Mouse (Mus musculus) MEL (cell line): ENCODE data around the gene Mpl. TPM values are rescaled to one million over a fixed set of nuclear protein-coding genes. Genes with fewer than 3 reads are reported as not detected.

Experiments used
- DNase-seq: peaks from one replicate; pipeline ENCODE4 v3.0.0; 2011; ENCODE audit warnings: low read depth, low spot score
- H3K27ac ChIP-seq: 2 replicates; pipeline ENCODE4 v1.5.1; 2012; ENCODE audit warnings: low read depth, mild to moderate bottlenecking, control low read depth, low read length, moderate library complexity; ENCODE audit not compliant: control insufficient read depth
- H3K27me3 ChIP-seq, 2 experiments: fragments of 150-350 bp in 1 of 2; sonication (generic) in 1 of 2; 2 replicates each; pipeline ENCODE4 v1.6.1; 2012; ENCODE audit warnings: low read length in 2 of 2, mild to moderate bottlenecking in 2 of 2, improper control_type of control experiment in 1 of 2, moderate library complexity in 1 of 2; ENCODE audit not compliant: insufficient read depth in 2 of 2, control insufficient read depth in 1 of 2
- H3K36me3 ChIP-seq, 2 experiments: 2 replicates each; pipeline ENCODE4 v1.6.1; 2012 to 2014; ENCODE audit warnings: low read length in 2 of 2, improper control_type of control experiment in 1 of 2, inconsistent platforms in 1 of 2, mild to moderate bottlenecking in 1 of 2; ENCODE audit not compliant: insufficient read depth in 2 of 2, control insufficient read depth in 1 of 2
- H3K4me1 ChIP-seq, 2 experiments: fragments of 150-350 bp in 1 of 2; sonication (generic) in 1 of 2; 2 replicates each; pipeline ENCODE4 v1.6.1; 2012; ENCODE audit warnings: low read length in 2 of 2, improper control_type of control experiment in 1 of 2, mild to moderate bottlenecking in 1 of 2; ENCODE audit not compliant: insufficient read depth in 2 of 2, control insufficient read depth in 1 of 2
- H3K4me3 ChIP-seq, 2 experiments: fragments of 150-350 bp in 1 of 2; sonication (generic) in 1 of 2; 2 replicates each; pipeline ENCODE4 v1.5.1; 2012; ENCODE audit warnings: low read depth in 2 of 2, low read length in 2 of 2, mild to moderate bottlenecking in 2 of 2, moderate library complexity in 2 of 2, control low read depth in 1 of 2, improper control_type of control experiment in 1 of 2; ENCODE audit not compliant: control insufficient read depth in 1 of 2, insufficient read depth in 1 of 2
- H3K79me2 ChIP-seq: 2 replicates; pipeline ENCODE4 v1.6.1; 2012; ENCODE audit warnings: mild to moderate bottlenecking, low read length, moderate library complexity; ENCODE audit not compliant: control insufficient read depth, poor library complexity, insufficient read depth
- H3K9ac ChIP-seq: 2 replicates; pipeline ENCODE4 v1.6.1; 2012; ENCODE audit warnings: low read depth, mild to moderate bottlenecking, control low read depth, low read length, moderate library complexity; ENCODE audit not compliant: control insufficient read depth, poor library complexity, severe bottlenecking
- H3K9me3 ChIP-seq: fragments of 150-350 bp; sonication (generic); replicated peaks from 2 replicates; pipeline ENCODE4 v1.6.1; 2012; ENCODE audit warnings: mild to moderate bottlenecking, low read length, improper control_type of control experiment, moderate library complexity; ENCODE audit not compliant: insufficient read depth
- BHLHE40 ChIP-seq: IDR thresholded peaks from 2 replicates; pipeline ENCODE4 v1.6.1; 2012; ENCODE audit warnings: low read depth, mild to moderate bottlenecking, inconsistent platforms, low read length, improper control_type of control experiment, borderline replicate concordance
- CTCF ChIP-seq, 3 experiments: IDR thresholded peaks in 2 of 3; conservative IDR thresholded peaks in 1 of 3; 2 replicates each; pipeline ENCODE4 v1.5.1; 2011 to 2012; ENCODE audit warnings: low read length in 3 of 3, low read depth in 2 of 3, mild to moderate bottlenecking in 2 of 3, improper control_type of control experiment in 1 of 3, inconsistent platforms in 1 of 3, mixed read lengths in 1 of 3, moderate library complexity in 1 of 3; ENCODE audit not compliant: control insufficient read depth in 1 of 3, insufficient read depth in 1 of 3, poor library complexity in 1 of 3, severe bottlenecking in 1 of 3
- ELF1 ChIP-seq: IDR thresholded peaks from 2 replicates; pipeline ENCODE4 v1.6.1; 2014; ENCODE audit warnings: low read depth, mild to moderate bottlenecking, inconsistent platforms, low read length, improper control_type of control experiment, moderate library complexity
- ETS1 ChIP-seq: IDR thresholded peaks from 2 replicates; pipeline ENCODE4 v1.6.1; 2012; ENCODE audit warnings: low read depth, mild to moderate bottlenecking, inconsistent platforms, low read length, improper control_type of control experiment, moderate library complexity
- GABPA ChIP-seq: IDR thresholded peaks from 2 replicates; pipeline ENCODE4 v1.6.1; 2012; ENCODE audit warnings: low read depth, mild to moderate bottlenecking, inconsistent platforms, low read length, improper control_type of control experiment, moderate library complexity
- GATA1 ChIP-seq: IDR thresholded peaks from 2 replicates; pipeline ENCODE4 v1.6.1; 2011; ENCODE audit warnings: low read depth, low read length, improper control_type of control experiment
- KAT2A ChIP-seq: conservative IDR thresholded peaks from 2 replicates; pipeline ENCODE4 v1.6.1; 2012; ENCODE audit warnings: low read depth, low read length, improper control_type of control experiment, inconsistent platforms
- MAFK ChIP-seq: IDR thresholded peaks from 2 replicates; pipeline ENCODE4 v1.6.1; 2011; ENCODE audit warnings: low read depth, mild to moderate bottlenecking, low read length, improper control_type of control experiment, borderline replicate concordance
- MAZ ChIP-seq: IDR thresholded peaks from 2 replicates; pipeline ENCODE4 v1.6.1; 2012; ENCODE audit warnings: low read depth, mild to moderate bottlenecking, inconsistent platforms, low read length, improper control_type of control experiment
- MEF2A ChIP-seq: IDR thresholded peaks from 2 replicates; pipeline ENCODE4 v1.6.1; 2014; ENCODE audit warnings: low read depth, mild to moderate bottlenecking, inconsistent platforms, low read length, improper control_type of control experiment; ENCODE audit not compliant: poor library complexity, insufficient replicate concordance, severe bottlenecking; ENCODE audit errors: extremely low read depth
- MXI1 ChIP-seq: IDR thresholded peaks from 2 replicates; pipeline ENCODE4 v1.6.1; 2011; ENCODE audit warnings: mild to moderate bottlenecking, low read depth, low read length, improper control_type of control experiment
- MYB ChIP-seq: IDR thresholded peaks from 2 replicates; pipeline ENCODE4 v1.6.1; 2011; ENCODE audit warnings: mild to moderate bottlenecking, low read depth, low read length, improper control_type of control experiment
- MYC ChIP-seq: IDR thresholded peaks from 2 replicates; pipeline ENCODE4 v1.6.1; 2011; ENCODE audit warnings: low read depth, mild to moderate bottlenecking, low read length, improper control_type of control experiment, moderate library complexity
- NELFE ChIP-seq: IDR thresholded peaks from 2 replicates; pipeline ENCODE4 v1.6.1; 2011; ENCODE audit warnings: low read depth, low read length, improper control_type of control experiment
- NRF1 ChIP-seq: IDR thresholded peaks from 2 replicates; pipeline ENCODE4 v1.6.1; 2014; ENCODE audit warnings: low read depth, mild to moderate bottlenecking, inconsistent platforms, low read length, improper control_type of control experiment, moderate library complexity; ENCODE audit not compliant: poor library complexity, insufficient read depth, severe bottlenecking
- POLR2A ChIP-seq, 2 experiments: IDR thresholded peaks; 2 replicates each; pipeline ENCODE4 v1.6.1; 2011 to 2012; ENCODE audit warnings: low read length in 2 of 2, mild to moderate bottlenecking in 2 of 2, control low read depth in 1 of 2, improper control_type of control experiment in 1 of 2, low read depth in 1 of 2, moderate library complexity in 1 of 2; ENCODE audit not compliant: control insufficient read depth in 1 of 2, insufficient read depth in 1 of 2, poor library complexity in 1 of 2
- POLR2AphosphoS5 ChIP-seq: IDR thresholded peaks from 2 replicates; pipeline ENCODE4 v1.6.1; 2012; ENCODE audit warnings: low read depth, borderline replicate concordance, mild to moderate bottlenecking, inconsistent platforms, low read length, moderate library complexity, mixed read lengths
- RCOR1 ChIP-seq: IDR thresholded peaks from 2 replicates; pipeline ENCODE4 v1.6.1; 2012; ENCODE audit warnings: low read depth, mild to moderate bottlenecking, inconsistent platforms, low read length, improper control_type of control experiment
- SMC3 ChIP-seq: IDR thresholded peaks from 2 replicates; pipeline ENCODE4 v1.6.1; 2011; ENCODE audit warnings: low read depth, low read length, improper control_type of control experiment
- TBP ChIP-seq: IDR thresholded peaks from 2 replicates; pipeline ENCODE4 v1.8.0; 2011; ENCODE audit warnings: low read depth, low read length, improper control_type of control experiment
- USF1 ChIP-seq: IDR thresholded peaks from 2 replicates; pipeline ENCODE4 v1.6.1; 2014; ENCODE audit warnings: low read depth, mild to moderate bottlenecking, inconsistent platforms, low read length, improper control_type of control experiment, moderate library complexity
- ZMIZ1 ChIP-seq: IDR thresholded peaks from 2 replicates; pipeline ENCODE4 v1.6.1; 2012; ENCODE audit warnings: low read depth, mild to moderate bottlenecking, inconsistent platforms, low read length, improper control_type of control experiment, moderate library complexity
- polyA plus RNA-seq, 2 experiments: library from polyadenylated mRNA; stranded (reverse) in 1 of 2; unstranded in 1 of 2; fragments of >175 nt in 1 of 2; fragments of >200 nt in 1 of 2; gene quantifications; 2 replicates each; pipeline versions ENCODE4 v1.2.1 to v1.2.4; 2012; ENCODE audit warnings: low replicate concordance in 2 of 2, low read depth in 1 of 2; ENCODE audit not compliant: insufficient read length in 2 of 2, insufficient read depth in 1 of 2, missing spikeins in 1 of 2
- total RNA-seq: library from RNA; depleted of rRNA; stranded (reverse); fragments of 300-350 nt; gene quantifications from 2 replicates; pipeline ENCODE4 v1.2.3, GENCODE M21; 2012

The Mpl gene
- total and polyA plus RNA-seq, 3 experiments, result 0.04 TPM; not detected in 1

DNA sequence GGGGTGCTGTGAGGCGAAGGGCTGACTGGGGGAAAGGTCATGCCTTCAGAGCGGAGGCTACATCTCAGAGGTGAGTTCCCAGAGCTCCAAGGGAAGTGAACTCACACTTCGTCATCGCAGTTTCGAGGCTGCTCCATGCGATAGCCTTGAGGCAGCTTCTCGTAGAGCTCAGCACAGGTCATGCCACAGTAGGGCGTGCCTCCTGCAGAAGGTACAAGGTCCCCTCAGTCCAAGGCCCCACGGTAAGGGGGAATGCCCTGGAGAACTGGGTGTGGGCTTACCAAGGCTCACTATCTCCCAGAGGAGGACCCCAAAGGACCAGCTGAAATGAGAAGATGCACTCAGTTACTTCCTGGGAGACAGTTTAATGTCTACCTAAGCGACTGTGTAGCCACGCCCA is 15.4 kb upstream of the Mpl start:
- H3K36me3 ChIP-seq, result no peaks in the 10 kb centered on the region
- no peaks in the 10 kb centered on the region for H3K4me1 ChIP-seq
- TF ChIP-seq ELF1 (no peak), NRF1 (no peak), KAT2A (no peak), SMC3 (no peak), ZMIZ1 (no peak), USF1 (no peak), RCOR1 (no peak), POLR2AphosphoS5 (no peak), MXI1 (no peak), TBP (no peak), CTCF (IDR thresholded peaks at IDR 0.05 in 2 of 3, conservative IDR thresholded peaks at IDR 0.05 in 1 of 3; ENCODE audit: control insufficient read depth in 1 of 3, insufficient read depth in 1 of 3, low read depth in 2 of 3, low read length in 3 of 3, poor library complexity in 1 of 3, severe bottlenecking in 1 of 3) (no peak)
- no peaks in the 10 kb centered on the region for H3K79me2 ChIP-seq
- peaks cover 16 to 22% of the 10 kb centered on the region in 2 experiments for H3K27me3 ChIP-seq
- no peaks in the 10 kb centered on the region for H3K9me3 ChIP-seq
- H3K9ac ChIP-seq, result no peak overlapping the region
- DNase-seq, result no peak
- no peak overlapping the region for H3K4me3 ChIP-seq
- no peak overlapping the region for H3K27ac ChIP-seq

DNA sequence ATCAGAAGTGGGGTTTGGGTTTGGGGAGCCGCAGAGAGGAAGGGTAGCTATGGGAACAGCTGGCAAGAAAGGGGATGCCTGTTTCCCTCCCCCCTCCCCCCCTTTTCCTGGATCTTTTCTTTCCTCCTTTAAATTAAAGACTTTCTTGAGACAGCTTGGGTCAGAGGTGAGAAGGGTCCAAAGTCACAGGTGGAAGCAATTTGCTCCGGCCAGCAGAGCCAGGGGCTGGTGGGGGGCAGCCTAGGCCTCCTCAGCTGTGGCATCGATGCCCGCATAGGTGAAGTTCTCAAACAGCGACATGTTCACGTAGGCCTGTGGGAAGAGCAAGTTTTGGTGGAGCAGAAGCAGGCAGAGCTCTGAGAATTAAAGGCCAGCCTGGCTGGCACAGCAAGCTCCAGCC is 14.0 kb upstream of the Mpl start:
- Histone ChIP-seq H3K36me3 (no peaks in the 10 kb centered on the region), H3K9me3 (no peaks in the 10 kb centered on the region), H3K27me3 (peaks cover 16 to 26% of the 10 kb centered on the region in 2 experiments), H3K79me2 (no peaks in the 10 kb centered on the region), H3K4me3 (no peak overlapping the region), H3K9ac (no peak overlapping the region), H3K27ac (no peak overlapping the region), H3K4me1 (no peaks in the 10 kb centered on the region)
- DNase-seq, result no peak
- TF ChIP-seq SMC3 (no peak), ELF1 (no peak), POLR2A (IDR thresholded peaks at IDR 0.05; ENCODE audit: control insufficient read depth in 1 of 2, insufficient read depth in 1 of 2, low read depth in 1 of 2, low read length in 2 of 2, poor library complexity in 1 of 2) (no peak), NELFE (no peak)

DNA sequence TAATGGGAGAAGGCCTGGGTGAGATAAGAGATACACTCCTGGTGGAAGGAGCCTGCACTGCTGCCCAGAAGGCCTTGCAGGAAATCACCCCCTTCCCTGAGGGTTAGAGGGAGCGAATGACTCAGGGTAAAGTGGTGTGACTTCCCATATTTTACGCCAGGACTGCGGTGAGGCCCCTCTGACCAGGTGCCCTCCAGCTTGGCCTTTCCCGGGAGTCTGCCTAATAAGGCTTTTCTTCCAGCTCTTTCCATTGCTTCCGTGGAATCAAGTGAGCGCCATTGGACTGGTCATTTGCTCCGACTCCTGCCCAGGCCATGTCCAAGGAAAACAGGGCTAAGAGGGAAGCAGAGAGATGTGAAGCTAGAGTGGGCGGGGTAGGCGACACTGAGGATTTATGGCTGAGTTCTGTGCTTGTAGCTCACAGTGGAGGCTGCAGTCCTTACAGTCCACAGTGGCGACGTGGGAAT is 8.4 kb upstream of the Mpl start:
- TF ChIP-seq MAFK (no peak), MEF2A (no peak), POLR2AphosphoS5 (no peak), SMC3 (no peak), GABPA (no peak), MAZ (no peak), MYB (no peak), MXI1 (no peak), TBP (no peak), MYC (no peak), ETS1 (no peak), NRF1 (no peak), RCOR1 (no peak), GATA1 (no peak), NELFE (no peak), BHLHE40 (no peak)
- H3K27ac ChIP-seq, result no peak overlapping the region
- no peaks in the 10 kb centered on the region for H3K36me3 ChIP-seq
- H3K79me2 ChIP-seq, result no peaks in the 10 kb centered on the region
- H3K27me3 ChIP-seq, result peaks cover 7 to 24% of the 10 kb centered on the region in 2 experiments
- no peak overlapping the region for H3K4me3 ChIP-seq
- peak; percentile 30 for DNase-seq
- no peak overlapping the region for H3K9ac ChIP-seq
- H3K4me1 ChIP-seq, result no peaks in the 10 kb centered on the region
- H3K9me3 ChIP-seq, result no peaks in the 10 kb centered on the region
